Mouse (Mus musculus): ENCODE data around the gene Scarb1. TPM values are rescaled to one million over a fixed set of nuclear protein-coding genes. Genes with fewer than 3 reads are reported as not detected.

Scarb1 gene
- polyA plus RNA-seq, 1 experiment from 2014 or later: 104 TPM

- H3K4me1 ChIP-seq (replicated peaks; ENCODE audit: control insufficient read depth, insufficient read depth, low read length): peaks cover 11% of the 10 kb centered on the region
- H3K4me3 ChIP-seq (ENCODE audit: low read depth, low read length): no peak overlapping the region
- H3K27me3 ChIP-seq (replicated peaks; ENCODE audit: control insufficient read depth, insufficient read depth, low read length): no peaks in the 10 kb centered on the region
- H3K27ac ChIP-seq (ENCODE audit: low read depth, low read length): no peak overlapping the region
- no peak overlapping the region for H3K4me2 ChIP-seq
- H3K9me3 ChIP-seq (ENCODE audit: control insufficient read depth, low read length): no peaks in the 10 kb centered on the region; the same call in 1 of the 2 replicates
- no peak overlapping the region for H3K9ac ChIP-seq (ENCODE audit: low read depth, low read length)
- H3K36me3 ChIP-seq (ENCODE audit: control insufficient read depth, insufficient read depth, low read length): 0 out of 2 replicates have a peak, but pooled peaks cover 2% of the 10 kb centered on the region
- ATAC-seq (replicated peaks; ENCODE audit: low FRiP score): peak; percentile 56; the same call in 1 of the 2 replicates
- peak; percentile 69 for DNase-seq (ENCODE audit: low spot score)
- 8% methylated on average over 15 of the region's 15 CpGs for WGBS
Measured at GRCm38 (mm10) chr5:125271531-125272203, 69.2 kb downstream of the Scarb1 start.

GRCm38 (mm10) chr5:125270587-125271130 lies 70.2 kb downstream of the Scarb1 start:
- WGBS: 18% methylated on average over 12 of the region's 12 CpGs
- H3K4me2 ChIP-seq: no peak overlapping the region
- peaks cover 11% of the 10 kb centered on the region for H3K4me1 ChIP-seq (replicated peaks; ENCODE audit: control insufficient read depth, insufficient read depth, low read length)
- no peak for ATAC-seq (replicated peaks; ENCODE audit: low FRiP score)
- peak; percentile 81 for DNase-seq (ENCODE audit: low spot score)
- H3K36me3 ChIP-seq (ENCODE audit: control insufficient read depth, insufficient read depth, low read length): no peaks in the 10 kb centered on the region
- no peaks in the 10 kb centered on the region for H3K27me3 ChIP-seq (replicated peaks; ENCODE audit: control insufficient read depth, insufficient read depth, low read length)
- no peak overlapping the region for H3K4me3 ChIP-seq (ENCODE audit: low read depth, low read length)
- H3K27ac ChIP-seq (ENCODE audit: low read depth, low read length): no peak overlapping the region
- H3K9ac ChIP-seq (ENCODE audit: low read depth, low read length): no peak overlapping the region
- H3K9me3 ChIP-seq (ENCODE audit: control insufficient read depth, low read length): no peaks in the 10 kb centered on the region; the same call in 1 of the 2 replicates

GRCm38 (mm10) chr5:125269836-125270235 lies 71.1 kb downstream of the Scarb1 start:
- H3K9me3 ChIP-seq (ENCODE audit: control insufficient read depth, low read length): no peaks in the 10 kb centered on the region; the same call in 1 of the 2 replicates
- H3K36me3 ChIP-seq (ENCODE audit: control insufficient read depth, insufficient read depth, low read length): no peaks in the 10 kb centered on the region
- DNase-seq (ENCODE audit: low spot score) (no peak), ATAC-seq (replicated peaks; ENCODE audit: low FRiP score) (no peak)
- no peak overlapping the region for H3K4me2 ChIP-seq
- no peak overlapping the region for H3K4me3 ChIP-seq (ENCODE audit: low read depth, low read length)
- no peaks in the 10 kb centered on the region for H3K27me3 ChIP-seq (replicated peaks; ENCODE audit: control insufficient read depth, insufficient read depth, low read length)
- WGBS: 86% methylated on average over 7 of the region's 7 CpGs
- H3K27ac ChIP-seq (ENCODE audit: low read depth, low read length): no peak overlapping the region
- peaks cover 11% of the 10 kb centered on the region for H3K4me1 ChIP-seq (replicated peaks; ENCODE audit: control insufficient read depth, insufficient read depth, low read length)
- H3K9ac ChIP-seq (ENCODE audit: low read depth, low read length): no peak overlapping the region

- no peaks in the 10 kb centered on the region for H3K36me3 ChIP-seq (ENCODE audit: control insufficient read depth, insufficient read depth, low read length)
- no peak overlapping the region for H3K4me3 ChIP-seq (ENCODE audit: low read depth, low read length)
- no peak for ATAC-seq (replicated peaks; ENCODE audit: low FRiP score)
- no peak overlapping the region for H3K4me2 ChIP-seq
- no peak for DNase-seq (ENCODE audit: low spot score)
- no peaks in the 10 kb centered on the region; the same call in 1 of the 2 replicates for H3K9me3 ChIP-seq (ENCODE audit: control insufficient read depth, low read length)
- WGBS: 82% methylated on average over 8 of the region's 8 CpGs
- no peaks in the 10 kb centered on the region for H3K27me3 ChIP-seq (replicated peaks; ENCODE audit: control insufficient read depth, insufficient read depth, low read length)
- no peak overlapping the region for H3K9ac ChIP-seq (ENCODE audit: low read depth, low read length)
- peaks cover 11% of the 10 kb centered on the region for H3K4me1 ChIP-seq (replicated peaks; ENCODE audit: control insufficient read depth, insufficient read depth, low read length)
- no peak overlapping the region for H3K27ac ChIP-seq (ENCODE audit: low read depth, low read length)
Measured at GRCm38 (mm10) chr5:125269399-125269798, 71.5 kb downstream of the Scarb1 start.

- no peak overlapping the region for H3K9ac ChIP-seq (ENCODE audit: low read depth, low read length)
- H3K27me3 ChIP-seq (replicated peaks; ENCODE audit: control insufficient read depth, insufficient read depth, low read length): no peaks in the 10 kb centered on the region
- H3K4me3 ChIP-seq (ENCODE audit: low read depth, low read length): no peak overlapping the region; the same call in 1 of the 2 replicates
- H3K4me2 ChIP-seq: peak overlapping the region; percentile 51
- ATAC-seq (replicated peaks; ENCODE audit: low FRiP score) (no peak), DNase-seq (ENCODE audit: low spot score) (peak; percentile 69)
- H3K27ac ChIP-seq (ENCODE audit: low read depth, low read length): no peak overlapping the region
- WGBS: 19% methylated on average over 10 of the region's 10 CpGs
- peaks cover 8% of the 10 kb centered on the region for H3K4me1 ChIP-seq (replicated peaks; ENCODE audit: control insufficient read depth, insufficient read depth, low read length)
- no peaks in the 10 kb centered on the region for H3K36me3 ChIP-seq (ENCODE audit: control insufficient read depth, insufficient read depth, low read length)
- no peaks in the 10 kb centered on the region; the same call in 1 of the 2 replicates for H3K9me3 ChIP-seq (ENCODE audit: control insufficient read depth, low read length)
Measured at GRCm38 (mm10) chr5:125268033-125268765, 72.7 kb downstream of the Scarb1 start.

- H3K4me3 ChIP-seq (ENCODE audit: low read depth, low read length): peak overlapping the region; percentile 16; the same call in 1 of the 2 replicates
- ATAC-seq (replicated peaks; ENCODE audit: low FRiP score) (no peak), DNase-seq (ENCODE audit: low spot score) (no peak)
- 42% methylated on average over 35 of the region's 35 CpGs for WGBS
- H3K36me3 ChIP-seq (ENCODE audit: control insufficient read depth, insufficient read depth, low read length): no peaks in the 10 kb centered on the region
- no peak overlapping the region for H3K27ac ChIP-seq (ENCODE audit: low read depth, low read length)
- no peaks in the 10 kb centered on the region; the same call in 1 of the 2 replicates for H3K9me3 ChIP-seq (ENCODE audit: control insufficient read depth, low read length)
- no peaks in the 10 kb centered on the region for H3K27me3 ChIP-seq (replicated peaks; ENCODE audit: control insufficient read depth, insufficient read depth, low read length)
- H3K9ac ChIP-seq (ENCODE audit: low read depth, low read length): no peak overlapping the region
- peaks cover 8% of the 10 kb centered on the region for H3K4me1 ChIP-seq (replicated peaks; ENCODE audit: control insufficient read depth, insufficient read depth, low read length)
- H3K4me2 ChIP-seq: peak overlapping the region; percentile 51
Measured at GRCm38 (mm10) chr5:125267150-125267961, 73.5 kb downstream of the Scarb1 start.

GRCm38 (mm10) chr5:125266128-125266527 lies 74.8 kb downstream of the Scarb1 start:
- H3K4me1 ChIP-seq (replicated peaks; ENCODE audit: control insufficient read depth, insufficient read depth, low read length): peaks cover 8% of the 10 kb centered on the region
- H3K4me3 ChIP-seq (ENCODE audit: low read depth, low read length): no peak overlapping the region
- WGBS: 69% methylated on average over 9 of the region's 9 CpGs
- H3K27ac ChIP-seq (ENCODE audit: low read depth, low read length): no peak overlapping the region
- H3K27me3 ChIP-seq (replicated peaks; ENCODE audit: control insufficient read depth, insufficient read depth, low read length): no peaks in the 10 kb centered on the region
- H3K9me3 ChIP-seq (ENCODE audit: control insufficient read depth, low read length): no peaks in the 10 kb centered on the region; the same call in 1 of the 2 replicates
- no peak overlapping the region for H3K9ac ChIP-seq (ENCODE audit: low read depth, low read length)
- no peaks in the 10 kb centered on the region for H3K36me3 ChIP-seq (ENCODE audit: control insufficient read depth, insufficient read depth, low read length)
- DNase-seq (ENCODE audit: low spot score) (no peak), ATAC-seq (replicated peaks; ENCODE audit: low FRiP score) (no peak)
- no peak overlapping the region for H3K4me2 ChIP-seq

GRCm38 (mm10) chr5:125264700-125265099 lies 76.2 kb downstream of the Scarb1 start:
- Histone ChIP-seq H3K9me3 (ENCODE audit: control insufficient read depth, low read length) (no peaks in the 10 kb centered on the region), H3K36me3 (ENCODE audit: control insufficient read depth, insufficient read depth, low read length) (no peaks in the 10 kb centered on the region), H3K27ac (ENCODE audit: low read depth, low read length) (no peak overlapping the region), H3K4me1 (replicated peaks; ENCODE audit: control insufficient read depth, insufficient read depth, low read length) (peaks cover 6% of the 10 kb centered on the region), H3K4me3 (ENCODE audit: low read depth, low read length) (no peak overlapping the region), H3K9ac (ENCODE audit: low read depth, low read length) (no peak overlapping the region), H3K27me3 (replicated peaks; ENCODE audit: control insufficient read depth, insufficient read depth, low read length) (no peaks in the 10 kb centered on the region), H3K4me2 (no peak overlapping the region)
- 30% methylated on average over 17 of the region's 17 CpGs for WGBS
- DNase-seq (ENCODE audit: low spot score): no peak
- no peak for ATAC-seq (replicated peaks; ENCODE audit: low FRiP score)

All from liver, embryonic 11.5 days (tissue).